Mouse (Mus musculus) midbrain, embryonic 16.5 days (tissue): Measurements from ENCODE around the gene Smim26. TPM values are rescaled to one million over a fixed set of nuclear protein-coding genes. Genes with fewer than 3 reads are reported as not detected.
"Not testable (repeated sequence)": the region's sequence is repeated elsewhere in the genome, so short reads cannot be mapped to it uniquely, and the experiment has no call there.

Experiments
- ATAC-seq: fragments of 200-750 bp; cut with Nextera tagmentation; 2 replicates; pipeline ENCODE4 v1.8.0; 2017; ENCODE audit warnings: moderate TSS enrichment
- H3K27ac ChIP-seq: fragments of 300-500 bp; sonication (generic); 2 replicates; pipeline ENCODE4 v1.5.1; 2014; ENCODE audit warnings: mild to moderate bottlenecking, low read length, mixed read lengths
- H3K27me3 ChIP-seq: fragments of 300-500 bp; sonication (generic); 2 replicates; pipeline ENCODE4 v1.6.1; 2014; ENCODE audit warnings: low read depth, low read length, mixed read lengths; ENCODE audit not compliant: control insufficient read depth, insufficient read depth
- H3K36me3 ChIP-seq: fragments of 300-500 bp; sonication (generic); 2 replicates; pipeline ENCODE4 v1.6.1; 2014; ENCODE audit warnings: mild to moderate bottlenecking, low read length, moderate library complexity, mixed read lengths; ENCODE audit not compliant: control insufficient read depth, insufficient read depth
- H3K4me1 ChIP-seq: fragments of 300-500 bp; sonication (generic); 2 replicates; pipeline ENCODE4 v1.6.1; 2014; ENCODE audit warnings: mild to moderate bottlenecking, low read length, mixed read lengths; ENCODE audit not compliant: control insufficient read depth, insufficient read depth
- H3K4me2 ChIP-seq: fragments of 300-500 bp; sonication (generic); 2 replicates; pipeline ENCODE4 v1.6.1; 2014; ENCODE audit warnings: mild to moderate bottlenecking, low read length, mixed read lengths
- H3K4me3 ChIP-seq: fragments of 300-500 bp; sonication (generic); 2 replicates; pipeline ENCODE4 v1.5.1; 2014; ENCODE audit warnings: low read depth, mild to moderate bottlenecking, low read length, moderate library complexity, mixed read lengths
- H3K9ac ChIP-seq: fragments of 300-500 bp; sonication (generic); 2 replicates; pipeline ENCODE4 v1.6.1; 2014; ENCODE audit warnings: low read depth, low read length, mixed read lengths
- H3K9me3 ChIP-seq: fragments of 300-500 bp; sonication (generic); replicated peaks from 2 replicates; pipeline ENCODE4 v1.6.1; 2014; ENCODE audit warnings: mild to moderate bottlenecking, low read length, mixed read lengths; ENCODE audit not compliant: control insufficient read depth, poor library complexity, severe bottlenecking
- WGBS: fragments of 180-500 bp; shearing (Covaris S2); extraction: QIAGEN DNeasy Blood & Tissue Kit; methylation state at CpG from one replicate; pipeline ENCODE4 v1.1.7; 2014; 5-methylcytosine and 5-hydroxymethylcytosine counted together
- polyA plus RNA-seq: library from polyadenylated mRNA; unstranded; fragments of >200 nt; fragmentation: Nextera tagmentation; extraction: Ambion mirVana; gene quantifications from 2 replicates; pipeline ENCODE4 v1.2.1, GENCODE M21; 2015

Smim26 gene
- polyA plus RNA-seq, 1 experiment from 2014 or later = 61.1 TPM

GRCm38 (mm10) chr2:144555820-144556552 is 37.9 kb upstream of the Smim26 start, which contains the start of gene Sec23b:
Gene Sec23b, plus strand, starts transcription at chr2:144556229.
- H3K4me3 ChIP-seq = peak within 1 kb of the TSS; percentile 90
- peaks cover 12% of the 10 kb centered on the region for H3K4me1 ChIP-seq
- peak within 1 kb of the TSS; percentile 90 for H3K4me2 ChIP-seq
- H3K27me3 ChIP-seq = no peaks in the 10 kb centered on the region
- peak; percentile 98 for ATAC-seq
- 0 out of 2 replicates have a peak, but pooled peaks cover 2% of the 10 kb centered on the region for H3K36me3 ChIP-seq
- peak within 1 kb of the TSS; percentile 75 for H3K9ac ChIP-seq
- no peaks in the 10 kb centered on the region for H3K9me3 ChIP-seq
- H3K27ac ChIP-seq = peak within 1 kb of the TSS; percentile 82
- WGBS = under 1% methylated on average over 44 of the region's 44 CpGs

- H3K4me2 ChIP-seq = no peak overlapping the region
- H3K9ac ChIP-seq = no peak overlapping the region
- peaks cover 30% of the 10 kb centered on the region for H3K36me3 ChIP-seq
- no peak overlapping the region for H3K27ac ChIP-seq
- no peaks in the 10 kb centered on the region for H3K4me1 ChIP-seq
- 88% methylated on average over 4 of the region's 4 CpGs for WGBS
- no peak overlapping the region for H3K4me3 ChIP-seq
- no peak for ATAC-seq
- H3K9me3 ChIP-seq = no peaks in the 10 kb centered on the region
- no peaks in the 10 kb centered on the region for H3K27me3 ChIP-seq
These were observed 5.1 kb upstream of the Smim26 start for GRCm38 (mm10) chr2:144588723-144589122.

DNA sequence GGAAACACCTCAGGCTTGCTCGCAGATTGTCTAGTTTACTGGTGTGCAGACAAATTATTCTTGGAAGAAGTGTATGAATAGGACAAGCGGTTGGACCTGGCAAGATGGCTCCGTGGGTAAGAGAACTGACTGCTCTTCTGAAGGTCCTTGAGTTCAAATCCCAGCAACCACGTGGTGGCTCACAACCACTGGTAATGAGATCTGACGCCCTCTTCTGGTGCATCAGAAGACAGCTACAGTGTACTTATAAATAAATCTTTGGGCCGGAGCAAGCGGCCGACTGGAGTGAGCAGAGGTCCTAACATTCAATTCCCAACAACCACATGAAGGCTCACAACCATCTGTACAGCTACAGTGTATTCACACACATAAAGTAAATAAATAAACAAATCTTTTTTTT is 818 bp upstream of the Smim26 start:
- ATAC-seq, H3K4me3 ChIP-seq, H3K4me1 ChIP-seq, H3K27me3 ChIP-seq, H3K9me3 ChIP-seq, H3K27ac ChIP-seq, H3K9ac ChIP-seq, H3K4me2 ChIP-seq: not testable (repeated sequence)
- peaks cover 11% of the 10 kb centered on the region for H3K36me3 ChIP-seq
- 70% methylated on average over 8 of the region's 8 CpGs for WGBS

DNA sequence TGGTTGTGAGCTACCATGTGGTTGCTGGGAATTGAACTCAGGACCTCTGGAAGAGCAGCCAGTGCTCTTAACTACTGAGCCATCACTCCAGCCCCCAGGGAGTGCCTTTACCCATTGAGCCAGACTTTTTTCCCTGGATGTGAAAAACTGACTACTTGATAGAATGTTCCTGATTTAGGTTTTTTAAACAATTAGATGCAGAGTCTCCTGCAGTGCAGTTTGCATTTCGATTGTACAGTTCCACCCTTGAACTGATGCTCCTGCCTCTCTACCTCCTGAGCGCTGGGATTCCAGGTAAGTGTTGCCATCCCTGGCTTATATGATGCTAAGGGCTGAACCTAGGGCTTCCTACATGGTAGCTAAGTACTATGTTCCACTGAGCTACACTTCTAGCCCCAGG is 4.2 kb downstream of the Smim26 start:
- Histone ChIP-seq H3K9me3 (no peaks in the 10 kb centered on the region), H3K36me3 (no peaks in the 10 kb centered on the region), H3K27ac (no peak overlapping the region), H3K4me3 (no peak overlapping the region), H3K27me3 (no peaks in the 10 kb centered on the region), H3K9ac (no peak overlapping the region), H3K4me1 (peaks cover 10% of the 10 kb centered on the region), H3K4me2 (no peak overlapping the region)
- WGBS = 66% methylated on average over 2 of the region's 2 CpGs
- no peak for ATAC-seq

DNA sequence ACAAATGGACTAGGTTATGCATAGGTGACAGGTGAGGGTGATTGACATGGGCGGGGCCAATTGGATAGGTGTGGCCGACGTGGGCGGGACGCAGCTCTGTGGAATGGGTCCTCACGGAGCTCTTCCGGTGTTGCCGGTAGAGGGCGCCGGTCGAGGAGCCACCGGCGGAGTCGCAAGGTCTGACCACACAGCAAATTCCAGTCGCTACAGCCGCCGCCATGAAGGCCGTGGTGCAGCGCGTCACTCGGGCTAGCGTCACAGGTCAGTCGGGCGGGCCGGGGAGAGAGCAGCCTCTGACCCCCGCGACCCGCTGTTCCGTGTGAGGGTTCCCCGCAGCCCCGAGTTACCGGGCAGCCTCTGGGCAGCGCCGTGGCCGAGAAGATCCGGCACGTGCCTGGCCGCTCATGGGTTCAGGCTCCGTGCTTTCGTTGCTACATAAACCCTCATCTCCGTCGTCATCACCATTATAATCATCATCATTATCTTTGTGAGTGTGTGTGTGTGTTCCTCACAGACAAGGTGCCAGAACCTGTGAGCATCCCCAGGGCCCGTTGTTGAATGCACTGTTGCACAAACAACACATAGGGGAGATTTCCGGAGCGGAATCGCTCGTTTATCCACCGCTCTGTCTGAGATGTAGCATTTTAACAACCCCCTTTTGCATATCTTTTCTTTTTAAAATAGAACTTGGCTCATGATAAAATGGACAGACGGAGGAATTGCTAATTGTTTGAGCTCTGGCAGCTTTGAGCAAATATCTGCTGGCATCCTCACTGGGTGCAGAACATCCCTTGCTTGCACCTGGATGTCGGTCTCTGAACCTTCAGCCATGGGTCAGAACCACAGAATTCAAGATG is 6.2 kb downstream of the Smim26 start, which contains the start of gene Dtd1:
TSS of gene Dtd1 (plus strand) at position 67 of the 857 bp plus-strand sequence.
- 1% methylated on average over 50 of the region's 50 CpGs for WGBS
- H3K4me2 ChIP-seq = peak within 1 kb of the TSS; percentile 60
- H3K36me3 ChIP-seq = 0 out of 2 replicates have a peak, but pooled peaks cover 4% of the 10 kb centered on the region
- peak; percentile 94 for ATAC-seq
- peak within 1 kb of the TSS; percentile 86 for H3K27ac ChIP-seq
- H3K4me3 ChIP-seq = peak within 1 kb of the TSS; percentile 82
- peak within 1 kb of the TSS; percentile 92 for H3K9ac ChIP-seq
- H3K9me3 ChIP-seq = no peaks in the 10 kb centered on the region
- H3K4me1 ChIP-seq = peaks cover 3% of the 10 kb centered on the region; the same call in 1 of the 2 replicates
- no peaks in the 10 kb centered on the region for H3K27me3 ChIP-seq

DNA sequence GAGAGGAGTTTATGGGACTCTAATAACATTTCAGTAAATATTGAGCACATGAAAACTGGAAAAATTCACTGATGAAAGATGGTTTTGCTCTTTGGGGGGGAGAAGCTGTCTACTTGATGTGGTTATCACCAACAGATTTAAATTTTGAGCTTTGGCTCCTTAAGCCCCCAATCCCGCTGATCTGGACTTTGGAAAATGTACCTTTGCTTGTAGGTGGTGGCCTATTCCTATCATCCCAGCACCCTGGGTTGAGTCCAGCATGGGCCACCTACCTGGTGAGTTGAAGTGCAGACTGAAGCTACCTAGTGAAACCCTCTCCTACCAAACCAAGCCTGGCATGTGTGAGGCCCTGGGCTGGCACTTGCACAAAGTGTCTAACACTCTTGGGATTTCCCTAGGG is 7.7 kb downstream of the Smim26 start:
- 88% methylated on average over 1 of the region's 1 CpGs for WGBS
- H3K4me3 ChIP-seq = no peak overlapping the region
- H3K36me3 ChIP-seq = 0 out of 2 replicates have a peak, but pooled peaks cover 13% of the 10 kb centered on the region
- peaks cover 3% of the 10 kb centered on the region; the same call in 1 of the 2 replicates for H3K4me1 ChIP-seq
- H3K9me3 ChIP-seq = no peaks in the 10 kb centered on the region; the same call in 1 of the 2 replicates
- ATAC-seq = no peak
- H3K9ac ChIP-seq = no peak overlapping the region
- H3K27ac ChIP-seq = no peak overlapping the region
- no peaks in the 10 kb centered on the region for H3K27me3 ChIP-seq
- no peak overlapping the region for H3K4me2 ChIP-seq

- H3K36me3 ChIP-seq = peaks cover 2% of the 10 kb centered on the region; the same call in 1 of the 2 replicates
- no peaks in the 10 kb centered on the region for H3K4me1 ChIP-seq
- no peaks in the 10 kb centered on the region for H3K27me3 ChIP-seq
- H3K9ac ChIP-seq = no peak overlapping the region
- no peak overlapping the region for H3K4me2 ChIP-seq
- H3K9me3 ChIP-seq = peaks cover 2% of the 10 kb centered on the region; the same call in 1 of the 2 replicates
- WGBS = 96% methylated on average over 6 of the region's 6 CpGs
- no peak for ATAC-seq
- no peak overlapping the region for H3K27ac ChIP-seq
- H3K4me3 ChIP-seq = no peak overlapping the region
These were observed 20.1 kb downstream of the Smim26 start for GRCm38 (mm10) chr2:144613956-144614355.

GRCm38 (mm10) chr2:144617074-144617874 is 23.4 kb downstream of the Smim26 start:
- no peak for ATAC-seq
- H3K4me1 ChIP-seq = no peaks in the 10 kb centered on the region
- no peak overlapping the region for H3K27ac ChIP-seq
- H3K4me3 ChIP-seq = no peak overlapping the region
- H3K9ac ChIP-seq = no peak overlapping the region
- 0 out of 2 replicates have a peak, but pooled peaks cover 2% of the 10 kb centered on the region for H3K9me3 ChIP-seq
- H3K36me3 ChIP-seq = peaks cover 3% of the 10 kb centered on the region
- no peak overlapping the region for H3K4me2 ChIP-seq
- 92% methylated on average over 16 of the region's 16 CpGs for WGBS
- no peaks in the 10 kb centered on the region for H3K27me3 ChIP-seq
